Mouse (Mus musculus) ES-Bruce4 (cell line): ENCODE measurements around the gene Rtn4r.

Experiments
- CTCF ChIP-seq: IDR thresholded peaks from one replicate; pipeline ENCODE4 v1.8.1; 2011; ENCODE audit warnings: low read depth, low read length
- EP300 ChIP-seq: IDR thresholded peaks from 2 replicates; pipeline ENCODE4 v1.6.1; 2011; ENCODE audit warnings: low read depth, low read length; ENCODE audit not compliant: insufficient read depth

DNA sequence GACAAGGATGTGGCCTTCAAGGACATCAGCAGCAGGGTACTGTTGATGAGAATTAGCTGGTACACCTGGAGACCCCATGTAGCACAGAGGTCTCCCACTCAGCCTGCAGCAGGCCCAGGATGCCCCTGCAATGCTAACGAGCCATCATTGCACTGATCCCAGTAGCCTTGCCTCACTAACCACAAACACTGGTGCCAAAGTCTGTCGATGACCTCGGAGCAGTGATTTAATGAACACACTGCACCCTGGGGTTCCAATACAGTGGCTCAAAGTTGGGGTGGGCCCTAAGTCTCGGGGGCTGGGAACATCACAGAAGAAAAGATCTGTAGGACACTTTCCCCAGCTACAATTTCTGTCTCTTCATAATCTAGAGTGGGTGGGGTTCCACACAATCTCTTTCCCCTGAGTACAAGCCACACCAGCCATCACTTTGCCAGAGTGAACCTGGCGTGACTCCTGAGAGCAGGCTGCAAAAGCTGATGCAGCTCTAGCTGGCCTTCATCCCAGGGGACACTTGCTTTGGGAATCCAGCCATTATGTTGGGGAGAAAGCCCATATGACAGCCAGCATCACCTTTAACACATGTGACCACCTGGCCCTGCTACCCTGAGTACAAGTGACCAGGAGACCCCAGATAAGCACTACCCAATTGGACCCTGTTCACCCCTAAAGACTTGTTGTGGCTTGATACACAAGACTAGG, 49.0 kb upstream of the Rtn4r start:
- TF ChIP-seq EP300, result no peak
- no peak for TF ChIP-seq CTCF
